Mouse (Mus musculus): ENCODE measurements at regions not wholly inside any gene's neighbourhood (a gene's known extent, or its start where the extent isn't known, plus 50 kb on each side); places are given as distances from the start of the nearest gene placed in this dataset.

GRCm38 (mm10) chr7:117108391-117108790 is 272.4 kb upstream of the Xylt1 start:
- TF ChIP-seq CTCF (IDR thresholded peaks at IDR 0.05; ENCODE audit: insufficient read depth, low read length) (no peak), POLR2A (IDR thresholded peaks at IDR 0.05; ENCODE audit: borderline replicate concordance, extremely low read depth, low read depth, low read length) (no peak)

Measured in lung, adult 2 months (tissue).